Mouse (Mus musculus): Measurements from ENCODE around the gene Ghsr. TPM values are rescaled to one million over a fixed set of nuclear protein-coding genes. Genes with fewer than 3 reads are reported as not detected.

The Ghsr gene
- polyA plus RNA-seq (2012; rRNA removed): 0.07 and 0.08 TPM in 2 replicates

DNA sequence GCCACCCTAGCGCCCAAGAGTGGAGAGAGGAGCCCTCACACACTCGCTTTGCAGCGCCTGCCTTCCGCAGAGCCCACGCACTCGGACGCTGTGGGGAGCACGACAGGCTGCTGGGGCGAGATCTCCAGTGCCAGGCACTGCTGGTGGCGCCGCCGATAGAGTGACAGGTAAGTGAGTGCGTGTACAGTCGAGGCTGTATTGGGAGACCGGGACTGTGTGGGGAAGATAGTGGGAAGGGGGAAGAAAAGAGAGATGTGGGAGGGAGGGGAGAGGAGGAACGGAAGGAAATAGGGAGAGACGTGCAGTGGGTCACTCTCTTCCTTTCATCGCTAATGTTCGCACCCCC, at the start of gene Ghsr:
Gene Ghsr (plus strand): TSS at position 76 of the 346 bp plus-strand sequence.

Other genes with a start within 250 kb of the Ghsr start
- gene Ect2, start 217.5 kb upstream of the Ghsr start, polyA plus RNA-seq (2012; rRNA removed): 39.1 and 41.3 TPM in 2 replicates
- 2.1 and 2.2 TPM in 2 replicates for gene Nceh1, start 188.4 kb upstream of the Ghsr start, polyA plus RNA-seq (2012; rRNA removed)
- gene Tnfsf10, start 54.3 kb upstream of the Ghsr start, polyA plus RNA-seq (2012; rRNA removed): 0.01 TPM in 2 replicates